Mouse (Mus musculus) retina, adult 2 months (tissue): ENCODE measurements around the gene Igsf9b.

Experiments used
- DNase-seq: peaks from one replicate; pipeline ENCODE4 v3.0.0-alpha.2; 2012; ENCODE audit warnings: low read depth, low spot score

Igsf9b gene

DNA sequence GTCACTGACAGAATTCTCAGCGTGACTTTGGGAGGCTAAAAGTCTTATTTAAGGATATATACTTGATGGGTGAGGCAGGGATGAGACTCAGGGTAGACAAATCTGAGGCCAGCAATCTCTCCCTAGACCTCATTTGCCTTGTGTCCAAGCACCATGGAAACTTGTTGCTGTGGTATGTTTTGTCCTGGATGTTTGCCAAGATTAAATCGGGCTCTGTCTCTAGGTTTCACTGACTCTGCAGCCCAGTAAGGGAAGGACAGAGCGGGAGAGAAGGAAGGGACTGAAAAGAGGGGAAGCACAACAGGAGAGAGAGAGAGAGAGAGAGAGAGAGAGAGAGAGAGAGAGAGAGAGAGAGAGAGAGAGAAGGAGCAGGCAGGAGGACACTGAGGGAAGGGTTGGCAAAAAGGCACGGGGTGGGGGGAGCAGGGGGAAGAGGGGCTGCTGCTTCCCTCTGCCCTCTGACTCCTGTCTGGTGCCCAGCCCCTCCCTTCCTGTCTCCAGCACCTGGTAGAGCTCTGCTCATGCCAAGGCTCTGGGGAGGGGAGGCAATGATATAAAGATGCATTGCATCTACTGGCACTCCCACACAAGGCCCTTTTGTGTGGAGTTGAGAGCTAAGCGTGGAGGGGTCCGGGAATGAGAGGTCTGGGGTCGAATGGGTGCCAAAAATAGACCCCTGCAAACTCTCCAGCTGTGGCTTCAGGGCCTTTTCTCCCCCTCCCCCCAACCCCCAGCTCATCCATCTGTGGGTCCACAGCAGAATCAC, 9.3 kb upstream of the Igsf9b start:
- no peak for DNase-seq

DNA sequence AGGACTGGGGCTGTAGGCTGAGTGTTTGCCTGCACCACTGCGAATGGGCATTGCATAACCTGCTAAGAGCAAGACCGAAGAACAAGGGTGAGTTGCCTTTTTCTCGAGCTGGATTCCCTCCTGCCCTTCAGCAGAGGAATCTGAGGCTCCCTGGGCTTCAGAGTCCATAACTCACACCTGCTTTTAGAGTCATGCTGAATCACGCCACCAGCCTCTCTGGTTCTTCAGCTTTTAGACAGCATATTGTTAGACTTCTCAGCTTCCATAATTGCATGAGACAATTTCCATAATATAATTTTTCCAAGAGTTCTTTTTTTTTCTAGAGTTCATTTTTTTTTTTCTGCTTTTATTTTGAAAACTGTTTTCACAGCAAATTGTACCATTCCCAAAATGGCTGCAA, 4.6 kb upstream of the Igsf9b start:
- DNase-seq: no peak

GRCm38 (mm10) chr9:27299286-27300187, 533 bp downstream of the Igsf9b start:
- no peak for DNase-seq

DNA sequence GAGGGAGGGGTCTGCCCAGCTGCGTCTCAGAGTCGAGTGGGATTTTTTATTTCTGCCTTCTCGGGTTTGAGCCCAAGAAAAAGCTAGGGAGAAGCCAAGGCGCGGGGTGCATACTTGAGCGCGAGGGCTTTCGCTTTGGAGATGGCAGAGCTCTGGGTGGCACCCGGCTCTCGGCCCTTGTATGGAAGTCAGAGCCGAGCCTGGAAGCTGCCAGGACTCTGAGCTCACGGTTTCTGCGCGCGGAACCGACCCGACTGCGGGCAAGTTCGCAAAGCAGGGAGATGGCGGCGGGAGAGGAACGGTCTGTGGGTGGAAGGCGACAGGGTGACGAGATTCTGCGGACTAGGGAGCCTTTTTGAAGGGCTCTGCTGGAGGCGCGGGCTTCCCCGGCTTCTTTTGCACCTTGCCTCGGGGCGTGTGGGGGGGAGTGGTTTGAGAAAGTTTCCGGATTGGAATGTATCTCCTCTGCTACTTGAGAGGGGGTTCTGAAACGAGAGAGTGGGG, 1.2 kb downstream of the Igsf9b start:
- no peak for DNase-seq

DNA sequence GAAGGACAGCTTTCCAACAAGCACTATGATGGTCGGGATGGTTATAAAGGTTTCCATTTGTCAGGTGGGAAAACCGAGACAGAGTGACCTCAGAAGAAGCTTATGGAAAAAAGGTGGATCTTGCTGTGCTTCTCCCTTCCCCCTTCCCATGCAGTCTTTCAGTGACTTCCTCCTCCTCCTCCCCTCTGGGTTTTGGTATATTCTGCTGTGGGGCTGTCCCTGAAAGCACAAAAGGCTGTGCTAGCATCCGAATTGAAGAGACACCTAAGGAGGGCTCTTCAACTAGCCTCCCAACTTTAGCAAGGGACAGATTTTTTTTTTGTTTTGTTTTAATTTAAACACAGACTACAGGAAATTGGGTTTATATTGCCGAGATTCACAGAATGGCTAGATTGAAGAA, 1.7 kb downstream of the Igsf9b start:
- no peak for DNase-seq

GRCm38 (mm10) chr9:27301486-27301885, 2.5 kb downstream of the Igsf9b start:
- DNase-seq: no peak

DNA sequence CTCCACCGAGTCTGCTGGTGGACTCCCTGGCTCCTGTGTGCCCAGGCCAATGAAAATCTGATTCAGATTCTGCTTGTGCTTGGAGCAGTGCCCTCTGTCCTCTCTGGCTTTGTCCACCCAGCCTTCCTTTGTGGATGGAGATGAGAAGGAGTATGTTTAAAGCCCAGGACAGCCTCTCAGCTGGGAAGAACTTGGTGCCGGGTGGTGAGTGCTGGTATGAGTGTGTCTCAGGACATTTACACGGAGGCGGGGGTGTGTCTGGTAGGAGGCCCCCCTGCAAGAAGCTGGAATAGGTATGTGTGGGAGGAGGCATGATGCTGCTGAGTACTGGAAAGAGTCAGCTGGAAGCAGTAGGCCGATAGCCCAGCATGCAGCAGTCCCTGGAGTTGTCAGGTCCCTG, 3.3 kb downstream of the Igsf9b start:
- DNase-seq: no peak

- DNase-seq: no peak
Measured at GRCm38 (mm10) chr9:27303571-27304484, 4.8 kb downstream of the Igsf9b start.

- DNase-seq: no peak
Measured at GRCm38 (mm10) chr9:27304485-27305102, 5.6 kb downstream of the Igsf9b start.

DNA sequence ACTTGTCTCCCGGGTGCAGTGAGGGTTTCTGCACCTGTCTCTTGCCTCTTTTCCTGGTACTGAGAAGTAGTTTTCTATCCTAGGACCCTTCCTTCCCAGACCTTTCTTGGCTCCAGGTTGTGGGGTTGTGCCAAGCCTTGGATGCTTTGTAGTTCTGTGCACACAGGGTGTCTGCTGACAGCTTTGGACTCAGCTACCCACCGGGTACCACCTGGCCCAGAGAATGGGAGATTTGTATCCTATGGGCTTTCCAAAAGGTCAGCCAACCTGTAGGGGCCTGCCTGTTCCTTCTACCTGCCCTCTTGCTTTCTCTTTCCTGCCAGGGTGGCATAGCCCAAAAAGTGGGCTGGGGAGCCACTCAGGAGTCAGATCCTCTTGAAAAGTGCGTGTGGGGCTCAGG, 6.5 kb downstream of the Igsf9b start:
- no peak for DNase-seq

DNA sequence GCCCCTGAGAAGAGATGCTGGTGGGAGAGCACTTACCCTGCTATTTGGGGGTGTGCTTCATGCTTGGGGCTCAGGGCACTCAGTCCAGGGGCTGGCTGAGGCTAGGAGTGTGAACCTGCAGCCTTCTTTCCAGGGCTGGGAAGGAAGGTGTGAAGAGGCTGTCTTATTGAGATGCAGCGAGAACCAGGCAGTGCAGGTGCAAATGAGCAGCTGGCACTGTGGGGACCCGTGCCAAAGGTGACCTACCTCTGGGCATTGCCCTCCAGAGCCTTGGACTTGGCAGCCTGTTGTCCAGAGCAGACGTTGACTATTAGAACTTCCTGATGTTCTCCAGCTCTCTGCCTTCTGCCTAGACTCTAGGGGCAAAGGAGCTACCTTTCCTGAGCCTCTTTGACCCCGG, 7.6 kb downstream of the Igsf9b start:
- no peak for DNase-seq

GRCm38 (mm10) chr9:27307265-27307664, 8.3 kb downstream of the Igsf9b start:
- no peak for DNase-seq

- DNase-seq: no peak
Measured at GRCm38 (mm10) chr9:27308045-27308444, 9.0 kb downstream of the Igsf9b start.

DNA sequence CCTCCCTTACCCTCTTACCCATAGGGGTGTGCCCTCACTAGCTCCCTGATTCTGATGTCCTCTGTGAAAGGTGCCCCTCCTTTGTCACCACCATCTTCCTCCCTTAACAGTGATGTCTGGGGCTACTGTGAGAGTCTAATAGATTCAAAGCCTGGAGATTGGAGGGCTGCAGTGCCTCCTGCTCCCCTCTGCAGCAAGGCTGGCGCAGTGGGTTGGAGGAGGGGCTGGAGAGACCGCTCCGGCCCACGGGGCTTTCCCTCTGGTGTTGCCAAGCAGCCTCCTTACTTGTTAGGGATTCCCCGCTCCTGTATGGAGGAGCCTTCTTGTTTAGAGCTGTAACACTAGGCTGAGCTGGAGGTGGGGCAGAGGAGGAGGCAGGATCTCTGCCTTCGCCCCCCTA, 9.6 kb downstream of the Igsf9b start:
- DNase-seq: no peak

DNA sequence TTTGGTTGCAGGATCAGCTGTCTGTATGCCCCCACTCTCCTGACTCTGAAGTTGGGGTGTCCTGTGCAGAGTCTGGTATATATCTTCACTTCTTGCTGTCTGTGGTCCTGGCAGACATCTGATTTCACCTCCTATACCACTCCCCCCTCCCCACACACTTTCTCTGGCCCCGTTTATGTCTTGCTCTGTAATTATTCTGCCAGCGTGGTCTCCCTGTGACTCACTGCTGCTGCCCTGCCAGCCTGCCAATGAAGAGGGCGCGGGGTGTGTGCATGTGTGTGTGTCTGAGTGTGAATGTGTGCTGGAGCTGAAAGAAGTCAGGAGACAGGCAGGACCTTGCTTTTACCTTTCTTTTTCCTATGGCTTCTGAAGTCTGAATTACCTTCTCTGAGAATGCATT, 11.0 kb downstream of the Igsf9b start:
- no peak for DNase-seq

GRCm38 (mm10) chr9:27313427-27313826, 14.4 kb downstream of the Igsf9b start:
- no peak for DNase-seq

DNA sequence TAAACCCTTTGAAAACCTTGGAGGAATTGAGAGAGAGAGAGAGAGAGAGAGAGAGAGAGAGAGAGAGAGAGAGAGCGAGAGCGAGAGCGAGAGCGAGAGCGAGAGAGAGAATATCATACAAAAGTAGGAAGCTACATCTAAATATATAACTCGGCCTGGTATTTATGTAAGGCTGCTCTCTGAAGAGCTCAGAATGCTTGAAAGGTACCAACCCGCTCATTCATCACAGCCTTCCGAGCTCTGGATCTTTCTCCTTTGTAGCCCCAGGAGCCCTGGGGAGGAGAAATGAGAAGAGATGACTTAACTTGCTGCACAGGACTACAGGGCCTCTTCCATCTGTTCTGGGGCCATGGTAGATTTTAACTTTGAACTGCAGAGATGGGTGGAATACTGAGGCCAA, 22.3 kb downstream of the Igsf9b start:
- DNase-seq: no peak

- no peak for DNase-seq
Measured at GRCm38 (mm10) chr9:27322277-27322676, 23.3 kb downstream of the Igsf9b start.

GRCm38 (mm10) chr9:27323412-27323811, 24.4 kb downstream of the Igsf9b start:
- DNase-seq: no peak

GRCm38 (mm10) chr9:27325920-27326319, 26.9 kb downstream of the Igsf9b start:
- DNase-seq: peak; percentile 28

DNA sequence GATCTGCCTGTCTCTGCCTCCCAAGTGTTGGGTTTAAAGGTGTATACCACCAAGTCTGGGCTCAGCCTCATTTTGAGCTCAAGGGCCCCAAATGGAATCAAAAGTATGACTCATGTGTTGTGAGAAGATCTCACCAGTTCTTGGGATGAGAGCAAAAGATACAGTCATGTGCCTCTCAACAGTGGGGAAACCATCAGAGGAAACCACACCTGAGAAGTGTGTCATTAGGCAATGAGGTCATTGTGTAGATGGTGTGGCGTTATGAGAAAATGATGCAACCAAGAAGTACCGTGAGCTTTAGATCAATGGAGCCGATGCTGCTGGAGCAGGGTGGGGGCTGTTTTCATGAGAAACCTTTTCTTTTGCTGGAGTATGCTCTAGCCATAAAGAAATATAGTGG, 28.6 kb downstream of the Igsf9b start:
- DNase-seq: no peak
